27 mouse cellular contexts compared by ENCODE assay signal in the genomic region with DNA sequence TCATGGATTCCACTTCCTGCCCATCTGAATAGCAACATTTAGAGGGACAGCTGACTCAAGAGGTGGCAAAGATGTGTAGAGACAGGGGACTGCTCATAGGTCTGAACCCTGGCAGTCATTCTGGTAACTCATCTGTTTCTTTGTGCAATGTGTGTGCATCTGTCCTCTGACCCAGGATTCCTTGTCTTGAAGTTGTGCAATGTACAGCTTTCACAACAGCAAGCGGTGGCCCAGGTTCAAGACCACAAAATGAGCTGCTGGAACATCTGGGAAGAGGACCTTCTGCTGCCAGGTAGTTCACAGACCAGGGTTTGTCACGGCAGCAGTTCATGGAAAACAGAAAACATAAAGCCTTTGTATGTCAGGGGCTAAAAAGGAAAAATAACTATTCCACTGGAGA.
DNase-seq lines count a peak whose midpoint lies in the region; ATAC-seq and TF ChIP-seq lines count a peak whose summit lies in the region.
"Had no signal": no experiment of that assay in that cellular context is flagged by ENCODE, and none has a peak within 500 bp of the region (broad histone marks: within the 10 kb centered on the region; RNA-seq: fewer than 3 reads in every experiment).

No protein-coding gene starts in this region.

- no peaks in the 10 kb centered on the region for H3K9me3 ChIP-seq in liver, embryonic 12.5 days (replicated peaks)
- H3K9me3 ChIP-seq in forebrain, embryonic 10.5 days: no peaks in the 10 kb centered on the region
- H3K9me3 ChIP-seq: embryonic facial prominence, embryonic 10.5 days; embryonic facial prominence, embryonic 15.5 days; forebrain, embryonic 15.5 days; lung, embryonic 15.5 days; megakaryocyte, embryonic 14.5 days; midbrain, embryonic 12.5 days had no signal

- no peaks in the 10 kb centered on the region for H3K36me3 ChIP-seq in liver, adult 2 months (ENCODE audit: control insufficient read depth, insufficient read depth, low read length)
- no peaks in the 10 kb centered on the region for H3K36me3 ChIP-seq in liver, embryonic 12.5 days
- H3K36me3 ChIP-seq in forebrain, embryonic 10.5 days (replicated peaks): no peaks in the 10 kb centered on the region
- H3K36me3 ChIP-seq: embryonic facial prominence, embryonic 10.5 days; embryonic facial prominence, embryonic 15.5 days; forebrain, embryonic 15.5 days; lung, embryonic 15.5 days; midbrain, embryonic 12.5 days had no signal

- H3K79me2 ChIP-seq in liver, adult 2 months (ENCODE audit: control insufficient read depth, insufficient read depth, low read length): no peaks in the 10 kb centered on the region

- H3K9ac ChIP-seq in liver, adult 2 months (ENCODE audit: low read depth, low read length): no peak overlapping the region
- H3K9ac ChIP-seq in liver, embryonic 12.5 days: no peak overlapping the region
- H3K9ac ChIP-seq: embryonic facial prominence, embryonic 15.5 days; forebrain, embryonic 15.5 days; lung, embryonic 15.5 days; midbrain, embryonic 12.5 days had no signal

- peak; percentile 76 for DNase-seq in liver, adult 2 months (ENCODE audit: extremely low read depth, low read depth, low spot score)
- peak; percentile 54 for DNase-seq in 3T3-L1 (ENCODE audit: low read depth, low spot score)
- DNase-seq in neural tube, embryonic 10.5 days (ENCODE audit: extremely low spot score, low spot score): no peak
- no peak for DNase-seq in forebrain, embryonic 10.5 days (ENCODE audit: extremely low spot score, low spot score)
- DNase-seq: adrenal gland, postnatal 25 days; B cell, adult 2 months; cerebellum, adult 18-20 months; cerebellum, postnatal 10 days; gastrocnemius, adult 2 months; gastrocnemius, postnatal 36 days; kidney, adult 2 months; kidney, postnatal 4 days; liver; retina, postnatal 1 day; right cerebral cortex, postnatal 14 days; thymus, postnatal 4 days had no signal

- H3K27me3 ChIP-seq in liver, adult 2 months (ENCODE audit: control insufficient read depth, insufficient read depth, low read length): no peaks in the 10 kb centered on the region
- no peaks in the 10 kb centered on the region; the same call in 1 of the 2 replicates for H3K27me3 ChIP-seq in liver, embryonic 12.5 days (replicated peaks)
- H3K27me3 ChIP-seq in forebrain, embryonic 10.5 days (ENCODE audit: poor library complexity, severe bottlenecking): no peaks in the 10 kb centered on the region
- H3K27me3 ChIP-seq: CH12.LX; embryonic facial prominence, embryonic 15.5 days; forebrain, embryonic 15.5 days; lung, embryonic 15.5 days; midbrain, embryonic 12.5 days had no signal

- TF ChIP-seq POLR2A in liver, adult 2 months (IDR thresholded peaks at IDR 0.05; ENCODE audit: extremely low read depth, insufficient read depth, low read length): no peak

- 10% methylated on average over 2 of the region's 2 CpGs for WGBS in liver, adult 2 months
- WGBS in liver, embryonic 12.5 days (ENCODE audit: insufficient replicate concordance): 50% methylated on average over 2 of the region's 2 CpGs
- 83% methylated on average over 2 of the region's 2 CpGs for WGBS in forebrain, embryonic 10.5 days

- no peak overlapping the region for H3K27ac ChIP-seq in liver, adult 2 months (replicated peaks; ENCODE audit: insufficient read depth, low read depth, low read length)
- no peak overlapping the region for H3K27ac ChIP-seq in liver, embryonic 12.5 days
- no peak overlapping the region for H3K27ac ChIP-seq in forebrain, embryonic 10.5 days
- H3K27ac ChIP-seq: embryonic facial prominence, embryonic 10.5 days; embryonic facial prominence, embryonic 15.5 days; forebrain, embryonic 15.5 days; gastrocnemius, adult 2 months; lung, embryonic 15.5 days; midbrain, embryonic 12.5 days had no signal

- no peak overlapping the region for H3K4me2 ChIP-seq in liver, embryonic 12.5 days
- H3K4me2 ChIP-seq: embryonic facial prominence, embryonic 15.5 days; forebrain, embryonic 15.5 days; lung, embryonic 15.5 days; midbrain, embryonic 12.5 days had no signal

- peaks cover 6% of the 10 kb centered on the region; the same call in 1 of the 2 replicates for H3K4me1 ChIP-seq in liver, adult 2 months (ENCODE audit: control insufficient read depth, insufficient read depth, low read length)
- no peaks in the 10 kb centered on the region for H3K4me1 ChIP-seq in liver, embryonic 12.5 days
- H3K4me1 ChIP-seq in forebrain, embryonic 10.5 days: no peaks in the 10 kb centered on the region
- H3K4me1 ChIP-seq: embryonic facial prominence, embryonic 10.5 days; embryonic facial prominence, embryonic 15.5 days; forebrain, embryonic 15.5 days; lung, embryonic 15.5 days; midbrain, embryonic 12.5 days had no signal

- no peak overlapping the region for H3K4me3 ChIP-seq in liver, adult 2 months (ENCODE audit: insufficient read depth, low read depth, low read length)
- no peak overlapping the region for H3K4me3 ChIP-seq in liver, embryonic 12.5 days
- H3K4me3 ChIP-seq in forebrain, embryonic 10.5 days: no peak overlapping the region
- H3K4me3 ChIP-seq: embryonic facial prominence, embryonic 10.5 days; embryonic facial prominence, embryonic 15.5 days; forebrain, embryonic 15.5 days; gastrocnemius, adult 2 months; lung, embryonic 15.5 days; megakaryocyte, embryonic 14.5 days; midbrain, embryonic 12.5 days had no signal

- no peak for TF ChIP-seq CTCF in liver, adult 2 months (IDR thresholded peaks at IDR 0.05; ENCODE audit: low read depth, low read length)

- ATAC-seq in liver, embryonic 12.5 days: no peak
- 0 out of 2 replicates have a peak, but pooled peaks have one; percentile 45 for ATAC-seq in common myeloid progenitor, adult 5-6 weeks (replicated peaks; ENCODE audit: low read depth, poor library complexity, severe bottlenecking)
- peak; percentile 57 for ATAC-seq in megakaryocyte progenitor cell, adult 5-6 weeks (replicated peaks; ENCODE audit: poor library complexity)
- ATAC-seq: forebrain, embryonic 15.5 days; hindbrain, embryonic 16.5 days had no signal

Comparison
In these comparisons a context has a peak if more than half of its experiments do, and no peak if none do; other contexts are left out.
1. DNase-seq: peak in liver, adult 2 months (single experiment) and 3T3-L1 (single experiment); none in neural tube, embryonic 10.5 days (single experiment) and forebrain, embryonic 10.5 days (single experiment).